In genomic region chr1:127105861-127106260, GRCm38 (mm10) we compare ENCODE assay signal across 15 mouse cellular contexts.
A peak's percentile ranks its signal among the peaks of the same experiment; 100 is the strongest.
DNase-seq lines count a peak whose midpoint lies in the region; ATAC-seq and TF ChIP-seq lines count a peak whose summit lies in the region.
"Had no signal": no experiment of that assay in that cellular context is flagged by ENCODE, and none has a peak within 500 bp of the region (broad histone marks: within the 10 kb centered on the region; RNA-seq: fewer than 3 reads in every experiment).

No protein-coding gene starts in this region.

- H3K4me3 ChIP-seq in left cerebral cortex, adult 2 months = no peak overlapping the region
- no peak overlapping the region for H3K4me3 ChIP-seq in lung, postnatal 0 days (ENCODE audit: low read depth, low read length)
- H3K4me3 ChIP-seq: embryonic facial prominence, embryonic 12.5 days; forebrain, embryonic 12.5 days had no signal

- H3K27ac ChIP-seq in left cerebral cortex, adult 2 months = peak overlapping the region; percentile 78
- H3K27ac ChIP-seq in lung, postnatal 0 days (ENCODE audit: low read length) = no peak overlapping the region
- H3K27ac ChIP-seq: embryonic facial prominence, embryonic 12.5 days; forebrain, embryonic 12.5 days; kidney, postnatal 0 days had no signal

- intact Hi-C loops in left cerebral cortex, adult 2 months (cut with DNase I) = loop anchor here (2.0 to 5.0 kb wide), 2 partner anchors 43 to 351 kb away; no protein-coding TSS in a partner anchor

- H3K4me1 ChIP-seq in lung, postnatal 0 days (ENCODE audit: insufficient read depth, low read depth, low read length) = no peaks in the 10 kb centered on the region
- H3K4me1 ChIP-seq: embryonic facial prominence, embryonic 12.5 days had no signal

- TF ChIP-seq EP300 in lung, postnatal 0 days (IDR thresholded peaks at IDR 0.05) = no peak

- 78% methylated on average over 8 of the region's 8 CpGs for WGBS in lung, postnatal 0 days

- no peak overlapping the region for H3K4me2 ChIP-seq in lung, postnatal 0 days (replicated peaks; ENCODE audit: low read depth, low read length)
- H3K4me2 ChIP-seq: embryonic facial prominence, embryonic 12.5 days; forebrain, embryonic 12.5 days had no signal

- no peaks in the 10 kb centered on the region for H3K9me3 ChIP-seq in lung, postnatal 0 days (ENCODE audit: low read length)
- H3K9me3 ChIP-seq: embryonic facial prominence, embryonic 12.5 days; forebrain, embryonic 12.5 days had no signal

- H3K36me3 ChIP-seq in lung, postnatal 0 days (ENCODE audit: insufficient read depth, low read length) = no peaks in the 10 kb centered on the region
- H3K36me3 ChIP-seq: embryonic facial prominence, embryonic 12.5 days; forebrain, embryonic 12.5 days had no signal

- ATAC-seq in lung, postnatal 0 days = no peak

- no peak for TF ChIP-seq CTCF in left cerebral cortex, adult 2 months (IDR thresholded peaks at IDR 0.05)
- no peak for TF ChIP-seq CTCF in lung, postnatal 0 days (IDR thresholded peaks at IDR 0.05)

- peak; percentile 32 for DNase-seq in layer of hippocampus, adult 11-12 months (ENCODE audit: low spot score)
- DNase-seq in layer of hippocampus, adult 9-10 months (ENCODE audit: low spot score) = no peak
- DNase-seq in frontal cortex, postnatal 36 days (ENCODE audit: low spot score in 2 of 2) = peak; percentile 55 to 75
- DNase-seq in left cerebral cortex, adult 2 months (ENCODE audit: extremely low spot score in 1 of 2, low spot score in 2 of 2) = peak; percentile 29 to 62
- peak; percentile 58 to 75 for DNase-seq in right cerebral cortex, postnatal 36 days (ENCODE audit: low spot score in 2 of 2)
- DNase-seq in lung, postnatal 4 days = no peak
- no peak for DNase-seq in lung, postnatal 0 days (ENCODE audit: low spot score)
- DNase-seq: adrenal gland, postnatal 25 days; cerebellum, adult 9-10 months; heart, postnatal 4 days; lung, postnatal 10 days; thymus, adult 18-20 months had no signal

- H3K27me3 ChIP-seq in lung, postnatal 0 days (replicated peaks; ENCODE audit: insufficient read depth, low read length) = no peaks in the 10 kb centered on the region
- H3K27me3 ChIP-seq: embryonic facial prominence, embryonic 12.5 days; forebrain, embryonic 12.5 days had no signal

- H3K9ac ChIP-seq in lung, postnatal 0 days (replicated peaks; ENCODE audit: low read depth) = no peak overlapping the region
- H3K9ac ChIP-seq: embryonic facial prominence, embryonic 12.5 days; forebrain, embryonic 12.5 days had no signal

Comparison
In these comparisons a context has a peak if more than half of its experiments do, and no peak if none do; other contexts are left out.
1. DNase-seq: peak in layer of hippocampus, adult 11-12 months (single experiment), frontal cortex, postnatal 36 days (2 of 2), left cerebral cortex, adult 2 months (2 of 2) and right cerebral cortex, postnatal 36 days (2 of 2); none in layer of hippocampus, adult 9-10 months (single experiment), lung, postnatal 4 days (0 of 2) and lung, postnatal 0 days (single experiment).